Mouse (Mus musculus) midbrain, embryonic 11.5 days (tissue): ENCODE results near the gene Alg3. TPM values are rescaled to one million over a fixed set of nuclear protein-coding genes. Genes with fewer than 3 reads are reported as not detected.
A peak's percentile ranks its signal among the peaks of the same experiment; 100 is the strongest.

Experiments used
- ATAC-seq: fragments of 200-750 bp; cut with Nextera tagmentation; 2 replicates; pipeline ENCODE4 v1.8.0; 2017; ENCODE audit warnings: moderate TSS enrichment, moderate library complexity; ENCODE audit not compliant: low FRiP score
- DNase-seq: peaks from one replicate; pipeline ENCODE4 v3.0.0; 2015; ENCODE audit warnings: low spot score; ENCODE audit errors: missing footprints
- H3K27ac ChIP-seq: fragments of 300-500 bp; sonication (generic); 2 replicates; pipeline ENCODE4 v1.5.1; 2014; ENCODE audit warnings: low read depth, low read length
- H3K27me3 ChIP-seq: fragments of 300-500 bp; sonication (generic); 2 replicates; pipeline ENCODE4 v1.6.1; 2014; ENCODE audit warnings: mild to moderate bottlenecking, low read length, moderate library complexity, mixed read lengths; ENCODE audit not compliant: control insufficient read depth, insufficient read depth
- H3K36me3 ChIP-seq: fragments of 300-500 bp; sonication (generic); 2 replicates; pipeline ENCODE4 v1.6.1; 2014; ENCODE audit warnings: mild to moderate bottlenecking, low read length, moderate library complexity, mixed read lengths; ENCODE audit not compliant: control insufficient read depth, insufficient read depth
- H3K4me1 ChIP-seq: fragments of 300-500 bp; sonication (generic); 2 replicates; pipeline ENCODE4 v1.6.1; 2014; ENCODE audit warnings: low read length; ENCODE audit not compliant: control insufficient read depth, insufficient read depth
- H3K4me2 ChIP-seq: fragments of 300-500 bp; sonication (generic); 2 replicates; pipeline ENCODE4 v1.6.1; 2014; ENCODE audit warnings: mild to moderate bottlenecking, moderate library complexity
- H3K4me3 ChIP-seq: fragments of 300-500 bp; sonication (generic); 2 replicates; pipeline ENCODE4 v1.5.1; 2014; ENCODE audit warnings: low read depth, low read length
- H3K9ac ChIP-seq: fragments of 300-500 bp; sonication (generic); 2 replicates; pipeline ENCODE4 v1.6.1; 2014; ENCODE audit warnings: low read length
- H3K9me3 ChIP-seq: fragments of 300-500 bp; sonication (generic); 2 replicates; pipeline ENCODE4 v1.6.1; 2016; ENCODE audit warnings: low read length; ENCODE audit not compliant: control insufficient read depth
- WGBS: fragments of 180-500 bp; shearing (Covaris S2); extraction: QIAGEN DNeasy Blood & Tissue Kit; methylation state at CpG from one replicate; pipeline ENCODE4 v1.1.7; 2014; 5-methylcytosine and 5-hydroxymethylcytosine counted together
- polyA plus RNA-seq: library from polyadenylated mRNA; unstranded; fragments of >200 nt; fragmentation: Nextera tagmentation; extraction: Ambion mirVana; gene quantifications from 2 replicates; pipeline ENCODE4 v1.2.1, GENCODE M21; 2014

The Alg3 gene
- polyA plus RNA-seq, 1 experiment from 2014 or later = 54.6 TPM

- H3K4me3 ChIP-seq = peak overlapping the region; percentile 78
- H3K4me2 ChIP-seq = peak overlapping the region; percentile 84
- no peaks in the 10 kb centered on the region; the same call in 1 of the 2 replicates for H3K36me3 ChIP-seq
- DNase-seq (peak; percentile 93), ATAC-seq (peak; percentile 52)
- H3K27ac ChIP-seq = peak overlapping the region; percentile 22
- no peaks in the 10 kb centered on the region for H3K9me3 ChIP-seq
- peaks cover 3% of the 10 kb centered on the region; the same call in 1 of the 2 replicates for H3K27me3 ChIP-seq
- H3K4me1 ChIP-seq = peaks cover 19% of the 10 kb centered on the region
- 2% methylated on average over 79 of the region's 83 CpGs for WGBS
- H3K9ac ChIP-seq = peak overlapping the region; percentile 85
Measured at GRCm38 (mm10) chr16:20619541-20620398, 8.2 kb upstream of the Alg3 start.

GRCm38 (mm10) chr16:20610501-20611356 lies 806 bp downstream of the Alg3 start:
- peak overlapping the region; percentile 78 for H3K27ac ChIP-seq
- H3K27me3 ChIP-seq = no peaks in the 10 kb centered on the region
- H3K9me3 ChIP-seq = no peaks in the 10 kb centered on the region
- peaks cover 7% of the 10 kb centered on the region; the same call in 1 of the 2 replicates for H3K4me1 ChIP-seq
- peak; percentile 69 for ATAC-seq
- H3K4me3 ChIP-seq = peak overlapping the region; percentile 81
- H3K36me3 ChIP-seq = peaks cover 5% of the 10 kb centered on the region; the same call in 1 of the 2 replicates
- DNase-seq = peak; percentile 98
- H3K4me2 ChIP-seq = peak overlapping the region; percentile 91
- under 1% methylated on average over 28 of the region's 28 CpGs for WGBS
- peak overlapping the region; percentile 95 for H3K9ac ChIP-seq

GRCm38 (mm10) chr16:20604705-20605104 lies 6.8 kb downstream of the Alg3 start:
- WGBS = 86% methylated on average over 9 of the region's 9 CpGs
- Histone ChIP-seq H3K4me1 (0 out of 2 replicates have a peak, but pooled peaks cover 2% of the 10 kb centered on the region), H3K4me2 (no peak overlapping the region), H3K9ac (no peak overlapping the region), H3K9me3 (no peaks in the 10 kb centered on the region), H3K27ac (no peak overlapping the region), H3K36me3 (peaks cover 7% of the 10 kb centered on the region; the same call in 1 of the 2 replicates), H3K4me3 (no peak overlapping the region), H3K27me3 (no peaks in the 10 kb centered on the region)
- DNase-seq (no peak), ATAC-seq (no peak)

- ATAC-seq (no peak), DNase-seq (no peak)
- Histone ChIP-seq H3K27ac (no peak overlapping the region), H3K4me1 (no peaks in the 10 kb centered on the region), H3K9me3 (no peaks in the 10 kb centered on the region), H3K9ac (no peak overlapping the region), H3K4me2 (no peak overlapping the region), H3K36me3 (peaks cover under 1% of the 10 kb centered on the region; the same call in 1 of the 2 replicates), H3K4me3 (no peak overlapping the region), H3K27me3 (no peaks in the 10 kb centered on the region)
- 81% methylated on average over 5 of the region's 5 CpGs for WGBS
Measured at GRCm38 (mm10) chr16:20600511-20600910, 11.0 kb downstream of the Alg3 start.

GRCm38 (mm10) chr16:20596687-20597441 lies 14.7 kb downstream of the Alg3 start:
- Histone ChIP-seq H3K36me3 (no peaks in the 10 kb centered on the region), H3K4me3 (no peak overlapping the region), H3K4me2 (no peak overlapping the region), H3K9me3 (no peaks in the 10 kb centered on the region), H3K27ac (no peak overlapping the region), H3K9ac (no peak overlapping the region), H3K27me3 (peaks cover 11% of the 10 kb centered on the region), H3K4me1 (no peaks in the 10 kb centered on the region)
- DNase-seq (no peak), ATAC-seq (no peak)
- WGBS = 80% methylated on average over 7 of the region's 7 CpGs

GRCm38 (mm10) chr16:20595737-20596136 lies 15.8 kb downstream of the Alg3 start:
- WGBS = 87% methylated on average over 4 of the region's 4 CpGs
- Histone ChIP-seq H3K27ac (no peak overlapping the region), H3K9me3 (no peaks in the 10 kb centered on the region), H3K36me3 (no peaks in the 10 kb centered on the region), H3K4me3 (no peak overlapping the region), H3K4me2 (no peak overlapping the region), H3K27me3 (peaks cover 22% of the 10 kb centered on the region), H3K9ac (no peak overlapping the region), H3K4me1 (peaks cover 4% of the 10 kb centered on the region; the same call in 1 of the 2 replicates)
- ATAC-seq (no peak), DNase-seq (no peak)

- H3K27ac ChIP-seq = no peak overlapping the region
- H3K4me2 ChIP-seq = no peak overlapping the region
- no peak for DNase-seq
- H3K36me3 ChIP-seq = no peaks in the 10 kb centered on the region
- peaks cover 28% of the 10 kb centered on the region for H3K27me3 ChIP-seq
- peaks cover 9% of the 10 kb centered on the region for H3K4me1 ChIP-seq
- H3K4me3 ChIP-seq = no peak overlapping the region
- H3K9me3 ChIP-seq = no peaks in the 10 kb centered on the region
- 88% methylated on average over 7 of the region's 7 CpGs for WGBS
- ATAC-seq = no peak
- no peak overlapping the region for H3K9ac ChIP-seq
Measured at GRCm38 (mm10) chr16:20595060-20595673, 16.4 kb downstream of the Alg3 start.

GRCm38 (mm10) chr16:20591076-20591705 lies 20.3 kb downstream of the Alg3 start:
- 4% methylated on average over 48 of the region's 48 CpGs for WGBS
- Histone ChIP-seq H3K27ac (no peak overlapping the region), H3K4me2 (peak overlapping the region; percentile 87; the same call in 1 of the 2 replicates), H3K4me3 (peak overlapping the region; percentile 50), H3K9ac (no peak overlapping the region), H3K9me3 (no peaks in the 10 kb centered on the region), H3K36me3 (no peaks in the 10 kb centered on the region), H3K27me3 (peaks cover 43% of the 10 kb centered on the region), H3K4me1 (peaks cover 13% of the 10 kb centered on the region)
- ATAC-seq = no peak
- DNase-seq = peak; percentile 85
